Mouse (Mus musculus): ENCODE measurements at regions not wholly inside any gene's neighbourhood (a gene's known extent, or its start where the extent isn't known, plus 50 kb on each side); places are given as distances from the start of the nearest gene placed in this dataset.

DNA sequence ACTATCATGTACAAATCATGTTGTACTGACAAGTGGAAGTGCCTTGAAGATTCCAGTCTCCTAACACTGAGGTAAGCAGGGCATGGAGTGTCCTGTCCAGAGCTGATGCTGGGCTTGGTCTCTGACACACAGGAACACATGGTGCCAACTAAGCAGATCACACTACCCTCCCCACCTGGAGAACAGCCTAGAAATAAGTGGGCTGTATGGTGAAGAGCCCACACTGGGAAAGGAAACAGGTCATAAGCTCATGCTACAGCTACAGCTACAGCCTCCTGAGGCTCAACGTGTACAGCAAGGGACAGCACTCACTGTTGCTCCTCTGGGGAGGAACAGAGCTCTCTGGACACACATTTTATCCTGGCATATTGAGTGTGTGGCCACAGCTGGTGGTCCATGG, 89.8 kb upstream of the Atp1a1 start:
- DNase-seq (ENCODE audit: low read depth, low spot score), result no peak

DNA sequence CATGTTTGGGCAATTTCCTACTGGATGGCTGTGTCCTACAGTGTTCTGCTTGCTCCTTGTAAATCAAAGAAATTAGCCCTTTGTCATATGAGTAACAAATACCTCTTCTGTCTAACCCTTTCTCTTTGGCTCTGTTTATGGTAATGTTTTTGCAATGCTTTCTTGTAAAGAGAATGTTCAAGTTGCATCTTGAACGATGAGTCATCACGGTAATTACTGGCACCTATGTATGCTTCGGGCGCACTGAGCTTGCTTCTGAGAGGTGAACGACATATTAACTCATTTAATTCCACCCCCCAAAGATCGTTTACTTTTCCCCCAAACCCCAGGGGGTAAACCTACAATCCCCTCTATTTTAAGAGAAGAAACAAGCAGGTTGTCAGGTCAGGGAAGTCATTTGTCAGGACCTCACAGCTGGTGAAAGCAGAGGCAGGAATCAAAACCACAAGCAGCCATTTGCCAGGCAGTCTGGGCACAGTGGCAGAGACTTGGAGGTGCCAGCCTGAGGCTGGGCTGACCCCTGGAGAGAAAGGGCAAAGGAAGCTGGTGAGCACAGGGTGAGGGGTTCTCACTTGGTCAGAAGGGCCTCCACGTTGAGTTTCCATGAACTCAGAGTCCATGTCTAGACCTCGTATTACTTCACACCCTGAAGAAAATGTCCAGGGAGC, 87.6 kb upstream of the Atp1a1 start:
- peak; percentile 34 for DNase-seq (ENCODE audit: low read depth, low spot score)

- DNase-seq (ENCODE audit: low read depth, low spot score), result no peak
Measured at GRCm38 (mm10) chr3:101690779-101691178, 86.3 kb upstream of the Atp1a1 start.

- no peak for DNase-seq (ENCODE audit: low read depth, low spot score)
Measured at GRCm38 (mm10) chr3:101690222-101690621, 85.7 kb upstream of the Atp1a1 start.

DNA sequence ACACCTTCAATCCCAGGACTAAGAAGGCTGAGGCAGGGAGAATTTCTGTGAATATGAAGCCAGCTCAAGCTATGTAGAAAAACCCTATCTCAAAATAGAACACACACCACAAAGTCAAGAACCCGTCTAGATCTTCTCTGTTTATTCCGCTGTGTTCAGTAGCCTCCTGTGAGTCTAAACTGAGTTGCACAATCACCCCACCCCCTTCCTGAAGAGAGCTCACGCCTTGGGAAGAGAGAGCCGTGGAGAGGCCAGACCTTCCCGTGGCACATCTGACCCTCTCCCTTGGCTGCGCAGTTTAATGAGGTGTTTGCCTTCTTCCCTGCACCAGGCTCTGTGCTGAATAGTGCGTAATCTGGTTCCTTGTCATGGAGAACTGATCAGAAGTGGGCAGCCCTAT, 80.7 kb upstream of the Atp1a1 start:
- no peak for DNase-seq (ENCODE audit: low read depth, low spot score)

- no peak for DNase-seq (ENCODE audit: low read depth, low spot score)
Measured at GRCm38 (mm10) chr3:101672943-101673342, 68.5 kb upstream of the Atp1a1 start.

GRCm38 (mm10) chr3:101670561-101671001, 66.1 kb upstream of the Atp1a1 start:
- DNase-seq (ENCODE audit: low read depth, low spot score), result no peak

DNA sequence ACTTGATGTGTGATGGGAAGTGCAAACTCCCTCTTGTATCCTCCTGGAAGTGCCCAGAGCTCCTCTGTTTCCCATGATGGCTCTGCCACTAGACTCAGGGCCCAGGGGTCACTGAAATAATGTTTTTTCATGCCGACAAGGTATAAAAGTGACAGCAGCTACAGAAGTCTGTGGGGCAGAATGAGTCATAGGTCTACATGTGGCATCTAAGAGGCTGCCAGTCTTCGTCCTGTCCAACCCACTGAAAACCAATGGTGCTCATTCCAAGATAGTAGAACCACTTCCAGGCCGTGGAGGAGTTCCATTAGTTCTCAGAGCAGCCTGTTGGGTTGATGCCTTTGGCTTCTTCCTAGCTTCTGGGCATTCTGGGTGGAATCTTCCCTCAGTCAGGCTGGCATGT, 65.3 kb upstream of the Atp1a1 start:
- DNase-seq (ENCODE audit: low read depth, low spot score), result no peak

GRCm38 (mm10) chr3:101667767-101668387, 63.4 kb upstream of the Atp1a1 start:
- DNase-seq (ENCODE audit: low read depth, low spot score), result no peak

DNA sequence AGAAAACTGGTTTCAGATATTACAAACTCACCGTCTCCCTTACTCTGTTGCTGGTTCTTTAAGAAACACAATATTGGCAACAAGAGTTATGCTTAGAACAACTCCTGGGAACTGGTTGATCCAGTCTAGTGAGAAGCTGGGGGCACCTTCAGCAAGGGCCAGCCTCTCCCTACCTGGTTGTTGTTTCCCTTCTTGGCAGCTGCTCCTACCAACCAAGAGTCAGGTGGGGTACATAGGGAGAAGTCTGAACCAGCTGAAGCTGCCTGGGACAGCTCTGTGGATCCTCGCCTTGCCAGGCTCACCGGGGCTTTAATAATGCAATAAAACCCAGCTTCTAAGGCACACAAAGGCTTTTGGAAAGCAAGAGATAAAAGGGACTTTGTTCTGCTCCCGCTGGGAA, 62.7 kb upstream of the Atp1a1 start:
- no peak for DNase-seq (ENCODE audit: low read depth, low spot score)

GRCm38 (mm10) chr3:101666583-101666982, 62.1 kb upstream of the Atp1a1 start:
- DNase-seq (ENCODE audit: low read depth, low spot score), result no peak

DNA sequence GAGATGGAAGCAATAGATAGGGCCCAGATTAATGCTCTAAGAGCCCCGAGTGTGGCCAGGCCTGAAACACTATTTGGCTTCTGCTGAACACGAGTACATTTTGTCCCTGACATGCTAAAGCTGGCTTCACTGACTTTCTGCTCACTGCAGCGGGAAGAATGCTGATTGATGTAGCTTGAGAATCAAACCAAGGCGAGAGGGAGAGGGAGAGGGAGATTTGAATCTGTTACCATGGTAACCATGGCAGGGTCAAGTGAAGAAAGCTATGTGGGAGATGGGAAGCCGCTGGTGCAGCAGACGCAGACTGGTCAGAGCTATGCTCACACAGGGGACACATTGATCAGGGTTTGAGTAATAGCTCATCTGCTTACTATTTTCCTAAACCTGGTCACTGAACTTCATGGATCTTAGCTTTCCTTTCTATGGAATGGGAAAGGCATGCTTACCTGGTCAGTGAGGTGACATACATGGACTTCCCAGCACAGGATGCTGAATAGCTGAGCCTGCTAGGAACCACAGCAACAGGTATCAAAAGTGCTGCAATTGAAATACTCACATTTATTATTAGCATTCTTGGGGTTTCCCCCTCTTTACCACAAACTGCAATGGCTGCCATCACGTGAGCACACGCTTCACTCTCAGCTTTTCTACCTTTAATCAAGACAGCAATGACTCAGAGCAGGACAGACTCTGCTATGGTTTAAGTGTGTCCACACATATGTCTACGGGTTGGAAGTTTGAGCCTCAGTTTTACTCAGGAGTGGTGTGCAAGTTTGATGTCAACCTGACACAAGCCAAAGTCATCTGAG, 56.9 kb upstream of the Atp1a1 start:
- no peak for DNase-seq (ENCODE audit: low read depth, low spot score)

DNA sequence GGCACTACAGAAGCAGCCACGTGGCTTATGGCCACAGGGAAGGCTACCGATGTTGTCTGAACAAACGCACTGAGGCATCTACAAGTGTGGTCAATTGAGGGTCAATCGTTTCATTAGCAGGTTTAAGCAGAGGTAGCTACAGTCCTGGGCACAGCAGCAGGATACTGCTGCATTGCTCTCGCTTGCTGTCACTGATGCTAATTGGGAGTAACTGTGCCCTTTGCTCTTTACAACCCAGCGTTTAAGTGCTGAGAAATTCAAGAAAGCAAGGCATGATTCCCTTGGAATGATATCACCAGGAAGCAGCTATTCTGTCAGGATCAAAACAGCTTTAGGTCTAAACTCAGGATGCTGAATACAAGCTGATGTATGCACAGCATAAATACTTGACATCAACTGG, 56.2 kb upstream of the Atp1a1 start:
- DNase-seq (ENCODE audit: low read depth, low spot score), result no peak

DNA sequence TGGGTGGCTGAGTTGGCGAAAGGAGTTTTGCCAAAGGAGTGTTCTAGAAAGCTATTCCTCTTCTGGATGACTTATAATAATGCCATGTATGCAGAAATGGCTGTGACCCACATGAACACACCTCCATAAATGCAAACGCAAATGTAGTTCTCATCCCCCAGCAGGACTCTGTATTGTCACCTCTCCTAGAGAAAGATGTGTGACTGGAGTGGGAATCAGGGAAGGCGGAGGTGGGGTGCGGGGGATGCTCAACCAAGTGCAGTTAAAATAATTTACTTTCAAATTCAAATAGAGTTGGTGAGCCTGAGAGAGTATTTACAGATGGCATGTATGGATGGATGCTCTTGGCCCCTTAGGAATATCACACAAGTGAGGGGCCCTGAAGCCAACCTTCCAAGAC, 55.7 kb upstream of the Atp1a1 start:
- DNase-seq (ENCODE audit: low read depth, low spot score), result no peak

DNA sequence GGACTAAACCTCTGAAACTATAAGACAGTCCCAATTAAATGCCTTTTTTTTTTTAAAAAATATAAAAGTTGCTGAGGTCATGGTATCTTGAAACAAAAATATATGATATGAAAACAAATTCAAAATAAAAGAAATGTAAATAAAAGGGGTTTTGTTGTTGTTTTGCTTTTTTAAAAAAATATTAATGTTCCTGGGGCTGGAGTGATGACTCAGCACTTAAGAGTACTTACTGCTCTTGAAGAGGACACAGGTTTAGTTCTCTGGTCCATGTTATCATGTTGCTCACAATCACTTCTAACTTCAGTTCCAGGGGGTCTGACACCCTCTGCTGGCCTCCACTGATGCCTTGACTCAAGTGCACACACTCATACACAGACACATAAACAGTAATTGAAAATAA, 53.5 kb upstream of the Atp1a1 start:
- DNase-seq (ENCODE audit: low read depth, low spot score), result no peak

GRCm38 (mm10) chr3:101654720-101655119, 50.2 kb upstream of the Atp1a1 start:
- no peak for DNase-seq (ENCODE audit: low read depth, low spot score)

Data from 3T3-L1 (cell line).